In genomic region chr11:20035972-20036371, GRCm38 (mm10) we compare ENCODE assay signal across 17 mouse cellular contexts.
A peak's percentile ranks its signal among the peaks of the same experiment; 100 is the strongest.
DNase-seq lines count a peak whose midpoint lies in the region; ATAC-seq lines count a peak whose summit lies in the region.
"Had no signal": no experiment of that assay in that cellular context is flagged by ENCODE, and none has a peak within 500 bp of the region (broad histone marks: within the 10 kb centered on the region; RNA-seq: fewer than 3 reads in every experiment).

No protein-coding gene starts in this region.

- no peak overlapping the region for H3K4me3 ChIP-seq in hindbrain, embryonic 12.5 days
- H3K4me3 ChIP-seq in hindbrain, embryonic 14.5 days (replicated peaks; ENCODE audit: low read length): no peak overlapping the region
- H3K4me3 ChIP-seq in midbrain, embryonic 10.5 days: no peak overlapping the region
- H3K4me3 ChIP-seq in midbrain, embryonic 11.5 days (ENCODE audit: low read depth, low read length): no peak overlapping the region
- no peak overlapping the region for H3K4me3 ChIP-seq in liver, embryonic 15.5 days (replicated peaks)
- H3K4me3 ChIP-seq: heart, embryonic 13.5 days; hindbrain, embryonic 15.5 days; midbrain, embryonic 12.5 days; neural tube, embryonic 12.5 days; stomach, embryonic 15.5 days had no signal

- DNase-seq in hindbrain, embryonic 14.5 days (ENCODE audit: low spot score): no peak
- DNase-seq in midbrain, embryonic 10.5 days (ENCODE audit: low spot score): no peak
- no peak for DNase-seq in midbrain, embryonic 11.5 days (ENCODE audit: low spot score, missing footprints)
- peak; percentile 57 for DNase-seq in R1 (ENCODE audit: low read depth, low spot score)
- DNase-seq in embryo, embryonic 10 days (ENCODE audit: low spot score): no peak
- DNase-seq in spleen, postnatal 4 days (ENCODE audit: low spot score in 2 of 2): no peak
- DNase-seq: cerebellum, adult 9-11 months; kidney, adult 9 months had no signal

- H3K4me1 ChIP-seq in hindbrain, embryonic 12.5 days: peaks cover 8% of the 10 kb centered on the region
- H3K4me1 ChIP-seq in hindbrain, embryonic 14.5 days (replicated peaks; ENCODE audit: control insufficient read depth, insufficient read depth, low read length): peaks cover 10% of the 10 kb centered on the region; the same call in 1 of the 2 replicates
- peaks cover 17% of the 10 kb centered on the region for H3K4me1 ChIP-seq in midbrain, embryonic 10.5 days
- peaks cover under 1% of the 10 kb centered on the region; the same call in 1 of the 2 replicates for H3K4me1 ChIP-seq in midbrain, embryonic 11.5 days (ENCODE audit: control insufficient read depth, insufficient read depth, low read length)
- H3K4me1 ChIP-seq in liver, embryonic 15.5 days (replicated peaks): peaks cover 9% of the 10 kb centered on the region; the same call in 1 of the 2 replicates
- H3K4me1 ChIP-seq: stomach, embryonic 15.5 days had no signal

- no peak overlapping the region for H3K4me2 ChIP-seq in hindbrain, embryonic 12.5 days (replicated peaks)
- no peak overlapping the region for H3K4me2 ChIP-seq in hindbrain, embryonic 14.5 days (replicated peaks)
- no peak overlapping the region for H3K4me2 ChIP-seq in midbrain, embryonic 11.5 days
- H3K4me2 ChIP-seq in liver, embryonic 15.5 days: no peak overlapping the region
- H3K4me2 ChIP-seq: heart, embryonic 13.5 days; hindbrain, embryonic 15.5 days; midbrain, embryonic 12.5 days; neural tube, embryonic 12.5 days; stomach, embryonic 15.5 days had no signal

- H3K27ac ChIP-seq in hindbrain, embryonic 12.5 days: no peak overlapping the region
- no peak overlapping the region for H3K27ac ChIP-seq in hindbrain, embryonic 14.5 days
- peak overlapping the region; percentile 65 for H3K27ac ChIP-seq in midbrain, embryonic 10.5 days (replicated peaks)
- H3K27ac ChIP-seq in midbrain, embryonic 11.5 days (ENCODE audit: low read depth, low read length): no peak overlapping the region
- no peak overlapping the region for H3K27ac ChIP-seq in liver, embryonic 15.5 days (replicated peaks)
- H3K27ac ChIP-seq: heart, embryonic 13.5 days; hindbrain, embryonic 15.5 days; midbrain, embryonic 12.5 days; neural tube, embryonic 12.5 days; stomach, embryonic 15.5 days had no signal

- peak; percentile 39; the same call in 1 of the 2 replicates for ATAC-seq in hindbrain, embryonic 12.5 days (ENCODE audit: low FRiP score)
- no peak for ATAC-seq in hindbrain, embryonic 14.5 days (ENCODE audit: low FRiP score)
- ATAC-seq in midbrain, embryonic 11.5 days (ENCODE audit: low FRiP score): no peak
- peak; percentile 9; the same call in 1 of the 2 replicates for ATAC-seq in liver, embryonic 15.5 days (ENCODE audit: insufficient read depth)
- ATAC-seq: lung, postnatal 0 days had no signal

- H3K9ac ChIP-seq in hindbrain, embryonic 12.5 days: no peak overlapping the region
- no peak overlapping the region for H3K9ac ChIP-seq in hindbrain, embryonic 14.5 days
- H3K9ac ChIP-seq in midbrain, embryonic 11.5 days (ENCODE audit: low read length): no peak overlapping the region
- no peak overlapping the region for H3K9ac ChIP-seq in liver, embryonic 15.5 days
- H3K9ac ChIP-seq: heart, embryonic 13.5 days; hindbrain, embryonic 15.5 days; midbrain, embryonic 12.5 days; neural tube, embryonic 12.5 days; stomach, embryonic 15.5 days had no signal

- H3K36me3 ChIP-seq in hindbrain, embryonic 12.5 days: no peaks in the 10 kb centered on the region
- H3K36me3 ChIP-seq in hindbrain, embryonic 14.5 days (replicated peaks; ENCODE audit: control insufficient read depth, insufficient read depth): no peaks in the 10 kb centered on the region
- no peaks in the 10 kb centered on the region for H3K36me3 ChIP-seq in midbrain, embryonic 10.5 days
- H3K36me3 ChIP-seq in midbrain, embryonic 11.5 days (ENCODE audit: control insufficient read depth, insufficient read depth, low read length): no peaks in the 10 kb centered on the region
- H3K36me3 ChIP-seq in liver, embryonic 15.5 days (replicated peaks): no peaks in the 10 kb centered on the region
- H3K36me3 ChIP-seq: G1E; heart, embryonic 13.5 days; hindbrain, embryonic 15.5 days; midbrain, embryonic 12.5 days; neural tube, embryonic 12.5 days; stomach, embryonic 15.5 days had no signal

- no peaks in the 10 kb centered on the region for H3K27me3 ChIP-seq in hindbrain, embryonic 12.5 days
- H3K27me3 ChIP-seq in hindbrain, embryonic 14.5 days (ENCODE audit: control insufficient read depth, insufficient read depth, low read length): no peaks in the 10 kb centered on the region
- H3K27me3 ChIP-seq in midbrain, embryonic 10.5 days (ENCODE audit: low read depth, poor library complexity, severe bottlenecking): no peaks in the 10 kb centered on the region
- no peaks in the 10 kb centered on the region for H3K27me3 ChIP-seq in midbrain, embryonic 11.5 days (ENCODE audit: control insufficient read depth, insufficient read depth, low read length)
- H3K27me3 ChIP-seq in liver, embryonic 15.5 days: no peaks in the 10 kb centered on the region
- H3K27me3 ChIP-seq: hindbrain, embryonic 15.5 days; neural tube, embryonic 12.5 days; stomach, embryonic 15.5 days had no signal

- peaks cover 4% of the 10 kb centered on the region; the same call in 1 of the 2 replicates for H3K9me3 ChIP-seq in hindbrain, embryonic 12.5 days (replicated peaks)
- no peaks in the 10 kb centered on the region for H3K9me3 ChIP-seq in hindbrain, embryonic 14.5 days (ENCODE audit: control insufficient read depth, low read length)
- no peaks in the 10 kb centered on the region; the same call in 1 of the 2 replicates for H3K9me3 ChIP-seq in midbrain, embryonic 10.5 days (replicated peaks)
- H3K9me3 ChIP-seq in midbrain, embryonic 11.5 days (ENCODE audit: control insufficient read depth, low read length): no peaks in the 10 kb centered on the region
- no peaks in the 10 kb centered on the region for H3K9me3 ChIP-seq in liver, embryonic 15.5 days (replicated peaks)
- H3K9me3 ChIP-seq: G1E; hindbrain, embryonic 15.5 days; midbrain, embryonic 12.5 days; neural tube, embryonic 12.5 days; stomach, embryonic 15.5 days had no signal

- 62% methylated on average over 7 of the region's 7 CpGs for WGBS in hindbrain, embryonic 12.5 days
- WGBS in hindbrain, embryonic 14.5 days: 57% methylated on average over 7 of the region's 7 CpGs
- WGBS in midbrain, embryonic 10.5 days: 79% methylated on average over 7 of the region's 7 CpGs
- WGBS in midbrain, embryonic 11.5 days: 71% methylated on average over 7 of the region's 7 CpGs
- WGBS in liver, embryonic 15.5 days (ENCODE audit: insufficient replicate concordance): 77% methylated on average over 7 of the region's 7 CpGs

Comparison
In these comparisons a context has a peak if more than half of its experiments do, and no peak if none do; other contexts are left out.
1. ATAC-seq: peak in hindbrain, embryonic 12.5 days (single experiment) and liver, embryonic 15.5 days (single experiment); none in hindbrain, embryonic 14.5 days (single experiment) and midbrain, embryonic 11.5 days (single experiment).